Mouse (Mus musculus) ovary, postnatal 10 days (tissue): ENCODE data around the gene Rint1.
"Not testable (repeated sequence)": the region's sequence is repeated elsewhere in the genome, so short reads cannot be mapped to it uniquely, and the experiment has no call there.

Experiments used
- DNase-seq: peaks from one replicate; pipeline ENCODE4 v3.0.0; 2022; ENCODE audit warnings: low spot score

Rint1 gene

GRCm38 (mm10) chr5:23826321-23827004 is 39.0 kb downstream of the Rint1 start:
- no peak for DNase-seq

- no peak for DNase-seq
Measured at GRCm38 (mm10) chr5:23830897-23831752, 43.6 kb downstream of the Rint1 start.

GRCm38 (mm10) chr5:23835691-23836090 is 48.2 kb downstream of the Rint1 start:
- not testable (repeated sequence) for DNase-seq

GRCm38 (mm10) chr5:23838158-23838557 is 50.6 kb downstream of the Rint1 start:
- no peak for DNase-seq

- DNase-seq, result peak; percentile 86
Measured at GRCm38 (mm10) chr5:23843674-23844530, 56.4 kb downstream of the Rint1 start, which contains the start of gene Tomm7. Tomm7 (minus strand) TSS chr5:23844161.

GRCm38 (mm10) chr5:23844531-23844841 is 57.0 kb downstream of the Rint1 start:
- no peak for DNase-seq

- no peak for DNase-seq
Measured at GRCm38 (mm10) chr5:23845141-23845540, 57.6 kb downstream of the Rint1 start.

- peak; percentile 89 for DNase-seq
Measured at GRCm38 (mm10) chr5:23850345-23851159, 63.0 kb downstream of the Rint1 start.

GRCm38 (mm10) chr5:23851160-23851555 is 63.6 kb downstream of the Rint1 start:
- not testable (repeated sequence) for DNase-seq

- DNase-seq, result not testable (repeated sequence)
Measured at GRCm38 (mm10) chr5:23852916-23853315, 65.4 kb downstream of the Rint1 start.

GRCm38 (mm10) chr5:23855484-23855883 is 68.0 kb downstream of the Rint1 start:
- no peak for DNase-seq

GRCm38 (mm10) chr5:23856164-23856563 is 68.7 kb downstream of the Rint1 start:
- no peak for DNase-seq

- no peak for DNase-seq
Measured at GRCm38 (mm10) chr5:23857189-23857588, 69.7 kb downstream of the Rint1 start.

GRCm38 (mm10) chr5:23858001-23858400 is 70.5 kb downstream of the Rint1 start:
- no peak for DNase-seq

GRCm38 (mm10) chr5:23858643-23859042 is 71.1 kb downstream of the Rint1 start:
- DNase-seq, result no peak

GRCm38 (mm10) chr5:23859087-23859718 is 71.7 kb downstream of the Rint1 start:
- DNase-seq, result no peak

GRCm38 (mm10) chr5:23859896-23860295 is 72.4 kb downstream of the Rint1 start:
- no peak for DNase-seq

- no peak for DNase-seq
Measured at GRCm38 (mm10) chr5:23861721-23862120, 74.2 kb downstream of the Rint1 start.

GRCm38 (mm10) chr5:23862291-23862690 is 74.8 kb downstream of the Rint1 start:
- peak; percentile 24 for DNase-seq

GRCm38 (mm10) chr5:23863166-23864053 is 75.9 kb downstream of the Rint1 start:
- no peak for DNase-seq
